Mouse (Mus musculus) gastrocnemius, postnatal 4 days (tissue): ENCODE data around the gene Gm8020. TPM values are rescaled to one million over a fixed set of nuclear protein-coding genes. Genes with fewer than 3 reads are reported as not detected.
"Not testable (repeated sequence)": the region's sequence is repeated elsewhere in the genome, so short reads cannot be mapped to it uniquely, and the experiment has no call there.

Experiments
- DNase-seq, 2 experiments: peaks; one replicate each; pipeline ENCODE4 v3.0.0; 2021 to 2022; ENCODE audit warnings: low spot score in 2 of 2, mixed read lengths in 2 of 2
- long read RNA-seq, 2 experiments: library from polyadenylated mRNA; stranded (forward); transcript quantifications; one replicate each; pipeline ENCODE4 v2.0.0; 2021
- total RNA-seq, 2 experiments: library from RNA; stranded (reverse); gene quantifications; 2 replicates each; pipeline ENCODE4 v1.2.3; 2021

Gene Gm8020
- total RNA-seq = not detected
- long read RNA-seq, experiment 1 = 0 reads
- long read RNA-seq, experiment 2 = 0 reads

- not testable (repeated sequence) for DNase-seq
Observed at GRCm38 (mm10) chr14:42502249-42502648, at the start of gene Gm8020. TSS of gene Gm8020 (minus strand) at chr14:42502349.

GRCm38 (mm10) chr14:42543170-42543701 lies 41.1 kb upstream of the Gm8020 start:
- DNase-seq = peak in 1 of 2 experiments; percentile 25

DNA sequence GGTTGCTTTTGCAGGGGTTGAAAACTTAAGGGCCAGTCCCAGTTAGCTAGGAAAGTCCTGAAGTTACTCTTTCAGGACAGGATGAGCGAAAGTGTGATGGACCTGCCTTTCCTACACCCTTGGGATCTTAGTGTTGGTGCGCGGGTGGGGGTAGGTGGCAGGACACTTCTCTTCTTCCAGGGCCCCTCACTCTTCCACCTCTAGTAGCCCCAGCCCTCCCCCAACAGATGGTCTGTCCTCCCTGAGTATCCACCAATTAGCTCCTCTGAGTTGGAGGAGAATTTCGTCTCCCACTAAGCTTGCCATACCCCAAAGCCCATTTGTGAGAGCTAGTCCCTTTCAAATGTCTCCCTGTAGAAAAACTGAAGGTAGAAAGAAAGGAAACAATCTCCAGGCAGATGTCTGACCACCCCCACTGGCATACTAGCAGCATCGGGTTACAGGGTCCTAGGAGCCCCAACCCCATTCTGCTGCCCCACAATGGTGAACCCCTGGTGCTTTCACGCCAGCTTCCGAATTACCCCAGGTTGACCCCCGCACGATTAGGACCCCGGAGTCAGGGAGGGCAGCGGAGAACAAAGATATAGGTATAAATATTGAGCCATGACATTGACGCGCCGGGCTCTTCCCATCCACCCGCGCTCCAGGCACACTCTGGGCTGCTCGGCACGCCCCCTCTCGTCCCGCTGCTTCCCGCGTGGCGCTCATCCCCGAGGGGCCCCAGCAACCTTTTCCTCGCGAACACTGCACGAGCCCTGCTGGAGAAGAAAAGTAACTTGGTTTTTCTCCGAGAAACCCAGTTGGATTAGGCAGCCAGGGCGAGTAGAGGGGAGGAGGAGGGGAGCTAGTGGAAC lies 40.4 kb upstream of the Gm8020 start:
- not testable (repeated sequence) for DNase-seq

- DNase-seq = not testable (repeated sequence)
Observed at GRCm38 (mm10) chr14:42524182-42524581, 22.0 kb upstream of the Gm8020 start, which contains the start of gene Gm8024. TSS of gene Gm8024 (minus strand) at chr14:42524282.

DNA sequence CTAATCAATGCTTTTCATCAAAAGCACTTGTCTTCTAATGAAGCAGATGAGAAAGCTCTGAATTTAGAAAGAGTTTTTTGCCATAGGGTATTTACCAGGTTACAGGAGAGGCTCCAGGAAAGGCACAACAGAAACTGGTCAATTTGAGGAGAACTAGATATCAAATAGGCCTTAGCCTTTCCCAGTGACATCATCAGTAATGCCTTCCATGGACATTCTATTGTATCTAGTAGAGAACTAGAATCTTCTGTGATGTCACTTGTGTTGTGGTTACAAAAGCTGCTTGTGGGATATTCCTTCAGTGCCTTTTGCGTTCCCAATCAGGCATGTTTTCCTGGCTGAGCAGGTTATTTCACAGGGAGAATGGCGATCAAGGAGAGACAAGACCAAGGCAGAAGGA lies 38.6 kb downstream of the Gm8020 start, which contains the start of gene Gm8011:
Gene Gm8011 (plus strand): TSS at position 301 of the 400 bp plus-strand sequence.
- DNase-seq = not testable (repeated sequence)

Other genes starting within 250 kb of the Gm8020 start
- not detected for gene Gm17026, start 242.3 kb downstream of the Gm8020 start, total RNA-seq
- not detected for gene Gm9611, start 205.0 kb downstream of the Gm8020 start, total RNA-seq
- not detected for gene Gm7995, start 192.1 kb downstream of the Gm8020 start, total RNA-seq
- gene Gm8005, start 62.7 kb downstream of the Gm8020 start, total RNA-seq = not detected
- gene Gm8011, start 38.5 kb downstream of the Gm8020 start, total RNA-seq = not detected
- gene Gm8024, start 21.9 kb upstream of the Gm8020 start, total RNA-seq = not detected
- gene Gm17124, start 97.5 kb upstream of the Gm8020 start, total RNA-seq = not detected
- gene Gm3633, start 139.6 kb upstream of the Gm8020 start, total RNA-seq = not detected
- gene Gm10378, start 153.6 kb upstream of the Gm8020 start, total RNA-seq = not detected